In genomic region chr4:151975441-151975840, GRCm38 (mm10) we compare ENCODE assay signal across 9 mouse cellular contexts. TPM values are rescaled to one million over a fixed set of nuclear protein-coding genes. Genes with fewer than 3 reads are reported as not detected.
DNase-seq lines count a peak whose midpoint lies in the region; ATAC-seq and TF ChIP-seq lines count a peak whose summit lies in the region.
"Had no signal": no experiment of that assay in that cellular context is flagged by ENCODE, and none has a peak within 500 bp of the region (broad histone marks: within the 10 kb centered on the region; RNA-seq: fewer than 3 reads in every experiment).

No protein-coding gene starts in this region.

- H3K27me3 ChIP-seq in MEL (ENCODE audit: control insufficient read depth in 1 of 2, insufficient read depth in 2 of 2, low read length in 2 of 2): no peaks in the 10 kb centered on the region
- H3K27me3 ChIP-seq: embryonic facial prominence, embryonic 13.5 days had no signal

- peak; percentile 43 to 91 (median 78) for TF ChIP-seq CTCF in MEL (IDR thresholded peaks at IDR 0.05 in 2 of 3, conservative IDR thresholded peaks at IDR 0.05 in 1 of 3; ENCODE audit: control insufficient read depth in 1 of 3, insufficient read depth in 1 of 3, low read depth in 2 of 3, low read length in 3 of 3, poor library complexity in 1 of 3, severe bottlenecking in 1 of 3)

- no peak overlapping the region for H3K9ac ChIP-seq in MEL (ENCODE audit: control insufficient read depth, low read depth, low read length, poor library complexity, severe bottlenecking)
- H3K9ac ChIP-seq: embryonic facial prominence, embryonic 13.5 days had no signal

- TF ChIP-seq EP300 in MEL (IDR thresholded peaks at IDR 0.05; ENCODE audit: low read depth in 1 of 2, low read length in 2 of 2): no peak

- TF ChIP-seq RAD21 in MEL (IDR thresholded peaks at IDR 0.05; ENCODE audit: low read depth, low read length): peak; percentile 34

- peaks cover 0 to 5% of the 10 kb centered on the region in 2 experiments; a peak in 1 of 4 replicates for H3K36me3 ChIP-seq in MEL (ENCODE audit: control insufficient read depth in 1 of 2, insufficient read depth in 2 of 2, low read length in 2 of 2)

- no peaks in the 10 kb centered on the region for H3K79me2 ChIP-seq in MEL (ENCODE audit: control insufficient read depth, insufficient read depth, low read length, poor library complexity)

- peak; percentile 58 for DNase-seq in adrenal gland, postnatal 10 days
- no peak for DNase-seq in adrenal gland, adult (ENCODE audit: inconsistent age in 2 of 2, low spot score in 1 of 2)
- DNase-seq in kidney, postnatal 10 days: peak; percentile 63
- no peak for DNase-seq in kidney, adult 11 months
- peak; percentile 78 for DNase-seq in MEL (ENCODE audit: low read depth, low spot score)
- peak; percentile 51 for DNase-seq in lung, postnatal 36 days
- no peak for DNase-seq in layer of hippocampus, adult 9-11 months

- ATAC-seq in inflammation-experienced regulatory T-cells, adult 6 months: no peak

- no peaks in the 10 kb centered on the region for H3K9me3 ChIP-seq in MEL (replicated peaks; ENCODE audit: insufficient read depth, low read length)
- H3K9me3 ChIP-seq: embryonic facial prominence, embryonic 13.5 days had no signal

- no peak overlapping the region for H3K4me3 ChIP-seq in MEL (ENCODE audit: control insufficient read depth in 1 of 2, insufficient read depth in 1 of 2, low read depth in 2 of 2, low read length in 2 of 2)
- H3K4me3 ChIP-seq: embryonic facial prominence, embryonic 13.5 days had no signal

- H3K4me1 ChIP-seq in MEL (ENCODE audit: control insufficient read depth in 1 of 2, insufficient read depth in 2 of 2, low read length in 2 of 2): no peaks in the 10 kb centered on the region
- H3K4me1 ChIP-seq: embryonic facial prominence, embryonic 13.5 days had no signal

- H3K27ac ChIP-seq in MEL (ENCODE audit: control insufficient read depth, low read depth, low read length): no peak overlapping the region
- H3K27ac ChIP-seq: embryonic facial prominence, embryonic 13.5 days had no signal

- TF ChIP-seq POLR2A in MEL (IDR thresholded peaks at IDR 0.05; ENCODE audit: control insufficient read depth in 1 of 2, insufficient read depth in 1 of 2, low read depth in 1 of 2, low read length in 2 of 2, poor library complexity in 1 of 2): no peak

TF ChIP-seq in MEL, 35 proteins besides CTCF, POLR2A, EP300 and RAD21:
- TF ChIP-seq MAX (IDR thresholded peaks at IDR 0.05; ENCODE audit: low read length): 0 out of 2 replicates have a peak, but pooled peaks have one; percentile 50
- TF ChIP-seq ZKSCAN1 (IDR thresholded peaks at IDR 0.05; ENCODE audit: low read depth, low read length): no peak
- 0 out of 2 replicates have a peak, but pooled peaks have one; percentile 23 for TF ChIP-seq TBP (IDR thresholded peaks at IDR 0.05; ENCODE audit: low read depth, low read length)
- TF ChIP-seq MYC (IDR thresholded peaks at IDR 0.05; ENCODE audit: low read depth, low read length): peak; percentile 51; the same call in 1 of the 2 replicates
- peak; percentile 58 for TF ChIP-seq SMC3 (IDR thresholded peaks at IDR 0.05; ENCODE audit: low read depth, low read length)
- TF ChIP-seq SIN3A (IDR thresholded peaks at IDR 0.05; ENCODE audit: low read length): no peak

RNA-seq across cellular contexts. Expression of gene Thap3, which starts 13.4 kb away (rescaled TPM):
- total RNA-seq in adrenal gland, postnatal 10 days (2021): 10 to 100 TPM; 15.3 to 27.0 TPM
- 12.0 and 13.7 TPM in 2 replicates for total RNA-seq in MEL (2012; rRNA removed)
- polyA plus RNA-seq in MEL (2012; ENCODE audit: insufficient read depth in 1 of 2, insufficient read length in 2 of 2, low read depth in 1 of 2, low replicate concordance in 2 of 2, missing spikeins in 1 of 2): 10 to 100 TPM in 1 of 2 experiments, not detected in 1; 17.2 TPM
- polyA plus RNA-seq in inflammation-experienced regulatory T-cells, adult 6 months (2017; shearing (Covaris generic)): 100 to 1,000 TPM; 107 to 167 (median 117) TPM

RNA-seq across cellular contexts. Expression of gene Phf13, which starts 20.6 kb away (rescaled TPM):
- total RNA-seq in adrenal gland, postnatal 10 days (2021): 10 to 100 TPM; 16.4 to 17.8 TPM
- 2.0 and 3.2 TPM in 2 replicates for total RNA-seq in MEL (2012; rRNA removed)
- 1 to 10 TPM in 1 of 2 experiments, not detected in 1; 6.6 TPM for polyA plus RNA-seq in MEL (2012; ENCODE audit: insufficient read depth in 1 of 2, insufficient read length in 2 of 2, low read depth in 1 of 2, low replicate concordance in 2 of 2, missing spikeins in 1 of 2)
- polyA plus RNA-seq in inflammation-experienced regulatory T-cells, adult 6 months (2017; shearing (Covaris generic)): 1 to 10 TPM; 3.2 to 4.6 (median 4.2) TPM

RNA-seq across cellular contexts. Expression of gene Klhl21, which starts 33.2 kb away (rescaled TPM):
- total RNA-seq in adrenal gland, postnatal 10 days (2021): 10 to 100 TPM; 17.8 to 21.4 TPM
- 17.5 and 18.0 TPM in 2 replicates for total RNA-seq in MEL (2012; rRNA removed)
- polyA plus RNA-seq in MEL (2012; ENCODE audit: insufficient read depth in 1 of 2, insufficient read length in 2 of 2, low read depth in 1 of 2, low replicate concordance in 2 of 2, missing spikeins in 1 of 2): 10 to 100 TPM in 1 of 2 experiments, not detected in 1; 22.5 TPM
- polyA plus RNA-seq in inflammation-experienced regulatory T-cells, adult 6 months (2017; shearing (Covaris generic)): 1 to 10 TPM; 3.0 to 4.2 (median 3.6) TPM

RNA-seq across cellular contexts. Expression of gene Dnajc11, which starts 42.0 kb away (rescaled TPM):
- total RNA-seq in adrenal gland, postnatal 10 days (2021): 100 to 1,000 TPM in 1 of 2 experiments, 10 to 100 TPM in 1; 99.3 to 120 TPM
- 109 and 128 TPM in 2 replicates for total RNA-seq in MEL (2012; rRNA removed)
- 100 to 1,000 TPM; 157 to 278 TPM for polyA plus RNA-seq in MEL (2012; ENCODE audit: insufficient read depth in 1 of 2, insufficient read length in 2 of 2, low read depth in 1 of 2, low replicate concordance in 2 of 2, missing spikeins in 1 of 2)
- polyA plus RNA-seq in inflammation-experienced regulatory T-cells, adult 6 months (2017; shearing (Covaris generic)): 10 to 100 TPM; 28.1 to 33.8 (median 33.5) TPM

RNA-seq across cellular contexts. Expression of gene Zbtb48, which starts 52.0 kb away (rescaled TPM):
- total RNA-seq in adrenal gland, postnatal 10 days (2021): 1 to 10 TPM; 7.2 to 9.6 TPM
- total RNA-seq in MEL (2012; rRNA removed): 9.4 and 12.1 TPM in 2 replicates
- polyA plus RNA-seq in MEL (2012; ENCODE audit: insufficient read depth in 1 of 2, insufficient read length in 2 of 2, low read depth in 1 of 2, low replicate concordance in 2 of 2, missing spikeins in 1 of 2): 10 to 100 TPM in 1 of 2 experiments, not detected in 1; 21.4 TPM
- polyA plus RNA-seq in inflammation-experienced regulatory T-cells, adult 6 months (2017; shearing (Covaris generic)): 10 to 100 TPM; 16.2 to 26.3 (median 18.9) TPM

Comparison
In these comparisons a context has a peak if more than half of its experiments do, and no peak if none do; other contexts are left out.
1. DNase-seq: peak in adrenal gland, postnatal 10 days (single experiment), kidney, postnatal 10 days (single experiment), MEL (single experiment) and lung, postnatal 36 days (single experiment); none in adrenal gland, adult (0 of 2), kidney, adult 11 months (single experiment) and layer of hippocampus, adult 9-11 months (single experiment).